7 mouse cellular contexts compared by ENCODE assay signal in genomic region chr7:80657896-80658295, GRCm38 (mm10). TPM values are rescaled to one million over a fixed set of nuclear protein-coding genes. Genes with fewer than 3 reads are reported as not detected.
DNase-seq lines count a peak whose midpoint lies in the region; ATAC-seq lines count a peak whose summit lies in the region.

No protein-coding gene starts in this region.

- no peaks in the 10 kb centered on the region for H3K9me3 ChIP-seq in liver, embryonic 11.5 days (ENCODE audit: control insufficient read depth, low read length)
- no peaks in the 10 kb centered on the region for H3K9me3 ChIP-seq in forebrain, embryonic 16.5 days (ENCODE audit: control insufficient read depth, low read length)

- H3K4me1 ChIP-seq in liver, embryonic 11.5 days (replicated peaks; ENCODE audit: control insufficient read depth, insufficient read depth, low read length), result peaks cover 10% of the 10 kb centered on the region; the same call in 1 of the 2 replicates
- H3K4me1 ChIP-seq in forebrain, embryonic 16.5 days (replicated peaks; ENCODE audit: control insufficient read depth, insufficient read depth, low read length), result peaks cover 62% of the 10 kb centered on the region

- no peak overlapping the region for H3K4me3 ChIP-seq in liver, embryonic 11.5 days (ENCODE audit: low read depth, low read length)
- no peak overlapping the region for H3K4me3 ChIP-seq in forebrain, embryonic 16.5 days (replicated peaks; ENCODE audit: low read length)

- no peak overlapping the region for H3K9ac ChIP-seq in liver, embryonic 11.5 days (ENCODE audit: low read depth, low read length)
- H3K9ac ChIP-seq in forebrain, embryonic 16.5 days (replicated peaks; ENCODE audit: low read depth, low read length), result no peak overlapping the region

- no peaks in the 10 kb centered on the region for H3K36me3 ChIP-seq in liver, embryonic 11.5 days (ENCODE audit: control insufficient read depth, insufficient read depth, low read length)
- no peaks in the 10 kb centered on the region for H3K36me3 ChIP-seq in forebrain, embryonic 16.5 days (ENCODE audit: control insufficient read depth, insufficient read depth)

- no peak overlapping the region for H3K27ac ChIP-seq in liver, embryonic 11.5 days (ENCODE audit: low read depth, low read length)
- peak overlapping the region; percentile 35; the same call in 1 of the 2 replicates for H3K27ac ChIP-seq in forebrain, embryonic 16.5 days (ENCODE audit: low read length)

- WGBS in liver, embryonic 11.5 days, result 53% methylated on average over 8 of the region's 8 CpGs
- 40% methylated on average over 8 of the region's 8 CpGs for WGBS in forebrain, embryonic 16.5 days

- no peak for ATAC-seq in liver, embryonic 11.5 days (replicated peaks; ENCODE audit: low FRiP score)
- no peak for ATAC-seq in forebrain, embryonic 16.5 days
- ATAC-seq in frontal cortex, adult (ENCODE audit: low TSS enrichment), result no peak
- ATAC-seq in megakaryocyte-erythroid progenitor cell, adult 5-6 weeks (replicated peaks; ENCODE audit: low FRiP score, low TSS enrichment, poor library complexity, severe bottlenecking), result no peak

- no peaks in the 10 kb centered on the region for H3K27me3 ChIP-seq in liver, embryonic 11.5 days (replicated peaks; ENCODE audit: control insufficient read depth, insufficient read depth, low read length)
- no peaks in the 10 kb centered on the region for H3K27me3 ChIP-seq in forebrain, embryonic 16.5 days (replicated peaks; ENCODE audit: control insufficient read depth, insufficient read depth, low read length)

- DNase-seq in liver, result peak; percentile 13
- no peak for DNase-seq in liver, embryonic 11.5 days (ENCODE audit: low spot score)
- peak; percentile 59 for DNase-seq in heart, postnatal 4 days
- DNase-seq in ovary, postnatal 36 days (ENCODE audit: low spot score), result peak; percentile 33

- no peak overlapping the region for H3K4me2 ChIP-seq in liver, embryonic 11.5 days
- no peak overlapping the region for H3K4me2 ChIP-seq in forebrain, embryonic 16.5 days (ENCODE audit: low read length)

RNA-seq across cellular contexts. Expression of gene Crtc3, which starts 30.8 kb away (rescaled TPM):
- polyA plus RNA-seq in liver, embryonic 11.5 days (2014; fragmentation: Nextera tagmentation; extraction: Ambion mirVana), result 13.1 and 16.6 TPM in 2 replicates
- polyA plus RNA-seq in forebrain, embryonic 16.5 days (2015; fragmentation: Nextera tagmentation; extraction: Ambion mirVana), result 18.2 and 20.1 TPM in 2 replicates
- 10 to 100 TPM; 19.5 to 20.3 TPM for total RNA-seq in heart, postnatal 4 days (2021)
- 29.1 and 29.3 TPM in 2 replicates for total RNA-seq in megakaryocyte-erythroid progenitor cell, adult 5-6 weeks (2014; fragmentation: Nextera tagmentation)
- total RNA-seq in megakaryocyte-erythroid progenitor cell, adult 5-6 weeks (2017), result 8.2 and 14.8 TPM in 2 replicates
